Mouse (Mus musculus): ENCODE measurements around the gene Gm20696.

Gene Gm20696

DNA sequence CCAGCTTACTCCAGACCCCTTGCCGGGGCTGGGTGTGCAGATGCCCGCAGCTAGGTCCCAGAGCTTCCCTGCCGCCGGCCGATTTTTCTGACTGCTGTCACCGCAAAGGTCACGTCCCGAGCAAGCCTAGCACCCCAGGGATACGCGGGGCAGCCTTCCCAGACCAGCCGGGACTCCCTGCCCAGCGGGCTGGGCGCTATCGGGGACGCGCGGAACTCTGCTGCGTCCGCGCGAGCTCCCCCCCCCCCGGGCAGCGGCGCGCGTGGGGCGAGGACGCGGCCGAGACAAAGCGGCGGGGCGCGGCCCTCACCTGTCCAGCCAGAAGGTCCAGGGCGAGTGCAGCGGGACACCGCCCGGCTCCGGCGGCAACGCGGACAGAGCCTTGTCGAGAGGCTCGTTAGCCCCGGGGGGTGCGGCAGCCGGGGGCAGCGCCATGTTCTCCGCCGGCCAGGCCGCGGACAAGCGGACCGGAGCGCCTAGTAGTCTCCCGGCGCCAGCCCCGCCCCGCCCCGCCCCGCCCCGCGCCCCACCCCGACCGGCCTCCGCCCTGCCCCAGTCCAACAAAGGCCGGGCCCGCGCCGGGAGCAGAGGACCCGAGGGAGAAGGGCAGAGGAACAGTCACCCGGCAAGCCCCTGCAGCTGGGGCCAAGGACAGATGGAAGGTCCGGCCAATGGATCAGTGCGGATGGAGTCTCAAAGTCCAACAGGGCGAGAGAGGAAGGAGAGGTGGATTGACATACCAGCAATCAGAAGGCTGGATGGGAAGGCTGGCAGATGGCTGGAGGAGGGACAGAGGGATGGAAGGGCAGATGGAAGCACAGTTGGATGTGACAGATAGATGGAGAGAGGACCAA lies at the start of gene Gm20696, which contains the start of gene Eif4e3:
TSS of gene Gm20696 (minus strand) at position 480 of the 854 bp plus-strand sequence.
TSS of gene Eif4e3 (minus strand) at position 454 of the 854 bp plus-strand sequence.
- peak; percentile 60 to 79 for DNase-seq (ENCODE audit: low spot score in 2 of 2)

DNA sequence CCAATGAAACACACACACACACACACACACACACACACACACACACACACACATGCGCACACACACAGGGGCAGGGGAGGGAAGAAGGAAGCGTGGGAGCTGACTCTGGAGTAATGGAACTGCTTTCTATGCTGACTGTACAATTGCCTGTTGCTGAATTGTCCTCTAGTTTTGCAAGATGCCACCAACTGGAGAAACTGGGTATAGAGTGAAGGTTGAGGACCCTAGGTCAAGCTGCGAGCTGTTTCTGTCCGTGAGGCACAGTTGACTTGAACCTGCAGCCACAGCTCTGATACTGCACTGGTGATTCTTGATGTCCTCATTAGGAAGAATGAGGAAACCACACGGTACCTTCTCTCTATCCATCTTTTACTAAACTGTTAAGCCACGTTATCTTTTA lies 49.3 kb upstream of the Gm20696 start:
- no peak for DNase-seq (ENCODE audit: low spot score in 2 of 2)

DNA sequence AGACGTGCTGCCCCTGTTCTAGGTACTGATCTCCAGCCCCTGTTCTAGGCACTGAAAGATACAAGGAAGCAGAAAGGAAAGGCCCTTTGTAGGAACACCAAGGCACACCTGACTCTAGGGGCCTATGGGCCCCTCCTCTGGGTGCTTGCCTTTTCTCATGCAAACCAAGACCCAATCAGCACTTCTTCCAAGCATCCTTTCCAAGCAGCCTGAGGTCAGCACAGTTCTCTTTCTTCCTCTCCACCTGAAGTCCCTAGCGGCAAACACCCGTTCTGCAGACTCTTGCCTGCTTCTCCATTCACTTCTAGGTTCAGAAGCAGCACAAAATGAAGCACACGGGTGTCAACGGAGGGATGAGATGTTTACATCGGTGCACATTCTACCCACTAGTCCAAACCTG lies 48.6 kb upstream of the Gm20696 start:
- DNase-seq (ENCODE audit: low spot score in 2 of 2) = no peak

DNA sequence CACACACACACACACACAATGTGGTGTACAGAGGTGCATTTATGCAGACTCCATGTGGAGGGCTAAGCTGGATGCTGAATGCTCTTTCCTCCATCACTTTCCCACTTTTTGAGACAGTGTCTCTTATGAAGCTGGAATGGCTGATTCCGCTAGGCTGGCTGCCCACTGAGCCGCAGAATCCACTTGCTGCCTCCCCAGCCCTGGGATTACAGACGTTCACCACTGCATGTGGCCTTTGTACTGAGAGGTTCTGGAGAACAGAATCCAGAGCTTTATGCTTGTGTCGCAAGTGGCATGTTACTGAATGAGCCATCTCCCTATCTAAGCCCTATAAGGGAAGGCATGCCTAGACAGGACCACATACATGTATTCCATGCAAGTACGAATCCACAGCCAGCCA lies 46.7 kb upstream of the Gm20696 start:
- DNase-seq (ENCODE audit: low spot score in 2 of 2) = no peak

DNA sequence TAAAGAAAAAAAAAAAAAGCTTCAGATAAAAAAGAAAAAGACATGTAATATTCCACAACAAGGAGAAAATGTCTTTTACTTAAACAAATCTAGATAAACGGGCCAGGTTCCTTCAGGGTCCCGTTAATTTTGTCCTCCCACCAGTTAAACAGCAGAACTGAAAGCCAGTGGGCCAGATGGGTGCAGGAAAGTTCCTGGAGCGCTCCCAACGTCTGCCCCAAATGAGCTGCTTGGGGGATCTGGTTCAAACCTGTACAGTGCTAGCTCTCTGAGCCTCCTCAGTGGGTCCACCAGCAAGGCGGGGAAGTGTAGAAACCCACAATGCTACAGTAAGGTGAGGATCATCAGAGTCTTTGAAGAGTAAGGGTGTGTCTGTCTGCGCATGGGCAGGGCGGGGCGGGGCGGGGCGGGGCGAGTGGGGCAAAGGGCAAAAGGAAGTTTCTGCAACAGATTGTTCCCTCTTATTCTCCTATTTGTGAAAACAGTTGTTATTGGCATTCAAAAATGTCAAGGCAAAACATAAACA lies 45.0 kb upstream of the Gm20696 start:
- no peak for DNase-seq (ENCODE audit: low spot score in 2 of 2)

DNA sequence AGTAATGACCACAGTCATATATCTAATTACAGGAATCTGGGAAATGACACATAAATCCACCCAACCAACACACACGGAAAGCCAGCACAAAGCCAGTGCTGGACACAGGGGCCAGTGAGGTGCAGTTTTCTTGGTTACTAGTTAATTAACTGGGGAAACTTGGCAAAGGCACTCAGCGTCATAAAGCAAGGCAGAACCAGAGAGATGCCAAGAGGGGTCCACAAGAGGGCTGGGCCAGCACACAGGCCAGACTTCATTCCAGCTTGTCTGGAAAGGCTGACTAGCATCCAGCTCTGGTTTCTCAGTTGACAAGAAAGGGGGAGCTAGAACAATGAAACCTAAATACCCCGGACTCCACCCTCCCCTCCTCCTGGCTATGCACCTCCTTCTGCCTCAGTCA lies 33.9 kb upstream of the Gm20696 start:
- DNase-seq (ENCODE audit: low spot score in 2 of 2) = no peak

DNA sequence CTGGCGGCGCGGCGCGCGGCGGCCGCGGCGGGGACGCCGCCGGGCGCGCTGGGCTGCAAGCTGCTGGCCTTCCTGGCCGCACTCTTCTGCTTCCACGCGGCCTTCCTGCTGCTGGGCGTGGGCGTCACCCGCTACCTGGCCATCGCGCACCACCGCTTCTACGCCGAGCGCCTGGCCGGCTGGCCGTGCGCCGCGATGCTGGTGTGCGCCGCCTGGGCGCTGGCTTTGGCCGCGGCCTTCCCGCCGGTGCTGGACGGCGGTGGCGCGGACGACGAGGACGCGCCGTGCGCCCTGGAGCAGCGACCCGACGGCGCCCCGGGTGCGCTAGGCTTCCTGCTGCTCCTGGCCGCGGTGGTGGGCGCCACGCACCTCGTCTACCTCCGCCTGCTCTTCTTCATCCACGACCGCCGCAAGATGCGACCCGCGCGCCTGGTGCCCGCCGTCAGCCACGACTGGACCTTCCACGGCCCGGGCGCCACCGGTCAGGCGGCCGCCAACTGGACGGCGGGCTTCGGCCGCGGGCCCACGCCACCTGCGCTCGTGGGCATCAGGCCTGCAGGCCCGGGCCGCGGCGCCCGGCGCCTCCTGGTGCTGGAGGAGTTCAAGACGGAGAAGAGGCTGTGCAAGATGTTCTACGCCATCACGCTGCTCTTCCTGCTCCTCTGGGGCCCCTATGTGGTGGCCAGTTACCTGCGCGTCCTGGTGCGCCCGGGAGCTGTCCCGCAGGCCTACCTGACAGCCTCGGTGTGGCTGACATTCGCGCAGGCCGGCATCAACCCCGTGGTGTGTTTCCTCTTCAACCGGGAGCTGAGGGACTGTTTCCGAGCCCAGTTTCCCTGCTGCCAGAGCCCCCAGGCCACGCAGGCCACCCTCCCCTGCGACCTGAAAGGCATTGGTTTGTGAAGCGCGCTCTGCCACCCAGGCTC lies 26.6 kb upstream of the Gm20696 start:
- DNase-seq (ENCODE audit: low spot score in 2 of 2) = no peak

DNA sequence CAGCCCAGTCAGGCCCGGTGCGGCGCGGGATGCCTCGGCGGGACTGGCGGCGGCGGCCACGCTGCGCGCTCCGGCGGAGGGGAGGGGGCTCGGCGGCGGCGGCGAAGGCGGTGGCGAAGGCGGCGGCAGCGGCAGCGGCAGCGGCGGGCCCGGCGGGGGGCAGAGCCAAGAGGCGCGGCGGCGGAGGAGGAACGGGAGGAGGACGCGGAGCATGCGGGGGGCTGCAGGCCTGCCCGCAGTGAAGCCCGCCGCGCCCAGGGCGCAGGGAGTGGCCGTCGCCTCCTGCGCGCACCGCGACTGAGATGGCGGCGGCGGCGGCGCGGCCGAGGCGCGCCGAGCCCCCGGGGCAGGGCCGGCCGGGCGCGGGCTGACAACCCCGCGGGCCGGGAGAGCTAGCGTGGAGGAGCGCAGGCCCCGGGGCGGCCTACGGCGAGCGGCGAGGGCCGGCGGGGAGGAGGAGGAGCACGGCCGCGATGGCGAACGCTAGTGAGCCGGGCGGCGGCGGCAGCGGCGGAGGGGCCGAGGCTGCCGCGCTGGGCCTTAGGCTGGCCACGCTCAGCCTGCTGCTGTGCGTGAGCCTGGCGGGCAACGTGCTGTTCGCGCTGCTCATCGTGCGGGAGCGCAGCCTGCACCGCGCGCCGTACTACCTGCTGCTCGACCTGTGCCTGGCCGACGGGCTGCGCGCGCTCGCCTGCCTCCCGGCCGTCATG lies 25.8 kb upstream of the Gm20696 start, which contains the start of gene Gpr27:
TSS of gene Gpr27 (plus strand) at position 474 of the 710 bp plus-strand sequence.
- no peak for DNase-seq (ENCODE audit: low spot score in 2 of 2)

DNA sequence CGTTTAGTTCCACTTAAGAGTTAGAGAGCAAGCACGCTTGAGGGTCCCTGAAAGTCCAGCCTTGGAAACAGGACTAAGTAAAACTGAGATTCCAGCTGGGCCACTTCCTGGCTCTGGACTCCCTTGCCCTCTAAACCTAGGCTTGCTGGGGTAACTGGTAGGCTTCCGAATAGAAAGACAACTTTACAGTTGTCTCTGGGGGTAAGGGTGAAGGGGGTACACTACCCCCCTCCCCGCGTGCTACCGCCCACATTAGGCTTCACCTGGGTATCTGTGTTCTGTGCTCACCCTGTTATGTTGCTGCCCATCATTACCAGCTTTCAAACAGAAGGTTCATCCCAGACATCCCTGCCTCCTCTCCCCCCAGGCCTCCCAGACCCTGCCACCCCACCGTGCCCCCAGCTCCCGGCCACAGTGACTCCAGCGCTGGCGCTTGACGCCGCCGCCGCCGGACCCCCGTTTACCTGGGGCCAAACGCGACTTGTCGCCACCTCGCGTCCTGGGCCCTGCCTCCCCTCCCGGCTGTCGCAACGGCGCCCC lies 25.1 kb upstream of the Gm20696 start:
- no peak for DNase-seq (ENCODE audit: low spot score in 2 of 2)

DNA sequence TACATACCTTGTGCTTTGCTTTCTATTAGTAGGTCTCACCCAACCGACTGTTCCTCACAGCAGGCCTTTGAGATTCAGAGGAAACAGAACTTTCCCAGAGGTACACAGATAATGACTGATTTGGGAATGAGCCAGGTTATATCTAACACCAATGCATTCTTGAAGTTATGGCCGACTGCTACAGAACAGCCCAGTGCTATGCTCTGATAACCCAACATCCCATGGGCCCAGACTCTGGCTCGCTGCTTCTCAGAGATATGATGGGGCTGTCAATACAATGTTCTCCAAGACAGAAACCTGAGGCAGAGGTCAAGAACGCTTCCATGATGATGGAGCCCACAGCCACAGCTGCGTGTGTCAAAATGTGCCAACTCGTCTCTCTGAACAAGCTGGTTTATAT lies 21.9 kb upstream of the Gm20696 start:
- no peak for DNase-seq (ENCODE audit: low spot score in 2 of 2)

DNA sequence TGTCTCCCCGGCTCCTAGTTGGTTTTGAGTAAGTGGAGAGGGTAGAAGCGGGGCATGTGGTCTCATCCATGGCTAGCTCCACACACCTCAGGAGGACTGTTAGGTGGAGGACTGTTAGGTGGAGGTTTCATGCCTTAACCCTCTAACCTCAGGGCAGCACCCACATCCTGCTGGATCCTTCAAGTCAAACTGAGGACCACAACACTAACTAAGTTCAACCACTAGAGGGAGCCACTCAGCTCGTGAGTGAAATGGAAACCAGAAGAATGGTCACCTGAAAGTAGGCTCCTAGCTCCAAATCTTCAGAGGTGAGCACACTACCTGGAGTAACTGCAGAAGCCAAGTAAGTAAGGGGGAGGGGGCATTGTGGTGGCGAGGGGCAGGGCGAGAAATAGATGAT lies 18.3 kb upstream of the Gm20696 start:
- no peak for DNase-seq (ENCODE audit: low spot score in 2 of 2)

DNA sequence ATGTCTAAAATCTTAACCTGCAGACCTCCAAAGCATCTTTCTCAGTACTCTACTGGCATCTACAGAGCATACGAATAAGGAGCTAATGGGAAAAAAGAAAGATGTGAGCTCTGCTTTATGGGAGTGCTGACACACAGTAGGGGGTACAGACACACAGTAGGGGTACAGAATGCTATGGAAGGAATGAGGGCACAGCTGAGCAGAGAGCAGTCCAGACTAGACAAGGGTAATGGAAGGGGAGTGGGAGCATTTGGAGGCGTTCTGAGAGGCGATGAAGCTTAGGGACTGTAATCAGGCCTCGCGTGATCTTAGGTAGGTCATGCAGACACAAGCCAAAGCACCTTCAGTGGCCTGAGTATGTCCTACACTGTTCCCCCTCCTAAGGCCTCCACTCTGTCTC lies 17.4 kb upstream of the Gm20696 start:
- no peak for DNase-seq (ENCODE audit: low spot score in 2 of 2)

DNA sequence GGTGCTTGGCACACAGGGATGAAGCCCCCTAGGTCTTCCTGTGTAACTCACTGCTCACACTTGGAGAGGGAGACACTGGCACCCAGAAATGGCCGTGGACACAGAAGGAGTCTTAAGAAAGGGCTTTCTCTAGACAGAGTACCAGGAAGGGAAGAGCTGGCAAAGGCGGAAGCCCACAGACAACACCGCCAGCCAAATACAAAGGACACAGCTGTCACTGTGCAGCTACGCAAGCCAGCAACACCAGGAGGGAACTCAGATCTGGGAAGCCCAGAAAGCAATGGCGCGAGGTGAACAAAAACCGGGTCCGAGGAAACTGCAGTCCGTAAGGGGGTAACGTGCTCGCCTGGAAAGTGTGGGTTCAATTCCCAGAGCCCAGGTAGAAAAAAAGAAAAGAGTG lies 11.5 kb upstream of the Gm20696 start:
- DNase-seq (ENCODE audit: low spot score in 2 of 2) = no peak

DNA sequence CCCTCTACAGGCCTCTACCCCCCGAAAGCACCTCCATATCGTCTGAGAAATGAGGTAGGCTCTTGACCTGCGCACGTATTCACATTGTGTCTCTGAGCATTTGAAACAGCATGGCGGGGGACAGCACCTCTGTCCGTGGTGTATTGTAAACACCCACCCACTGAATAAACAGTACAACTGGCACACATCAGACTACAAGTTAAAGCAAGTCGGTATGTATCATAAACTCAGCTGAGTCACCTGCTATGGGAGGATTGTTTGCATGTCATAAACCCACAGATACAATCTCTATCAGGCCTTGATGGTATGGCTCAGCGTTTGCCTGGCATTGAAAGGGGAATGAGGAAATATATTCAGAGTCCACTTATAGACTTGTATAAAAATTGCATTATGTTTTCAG lies 10.7 kb upstream of the Gm20696 start:
- DNase-seq (ENCODE audit: low spot score in 2 of 2) = no peak

DNA sequence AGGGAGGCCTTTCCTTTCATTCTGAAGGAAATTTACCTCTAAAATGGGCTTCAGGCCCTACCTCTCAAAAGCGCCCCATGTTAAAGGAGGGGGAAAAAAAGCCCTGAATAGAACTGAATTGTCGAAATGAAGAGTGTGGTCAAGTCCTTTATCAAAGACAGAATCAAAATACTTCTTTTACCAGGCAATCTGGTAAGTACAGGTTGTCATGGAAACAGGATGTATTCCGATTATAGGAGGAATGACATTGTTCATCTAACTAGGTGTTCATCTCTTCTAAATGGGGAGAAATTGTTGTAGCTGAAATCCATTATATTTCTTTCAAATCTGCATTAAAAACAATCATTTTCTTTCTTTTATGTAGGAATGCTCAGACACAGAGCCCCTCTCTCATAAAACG lies 7.9 kb upstream of the Gm20696 start:
- no peak for DNase-seq (ENCODE audit: low spot score in 2 of 2)

DNA sequence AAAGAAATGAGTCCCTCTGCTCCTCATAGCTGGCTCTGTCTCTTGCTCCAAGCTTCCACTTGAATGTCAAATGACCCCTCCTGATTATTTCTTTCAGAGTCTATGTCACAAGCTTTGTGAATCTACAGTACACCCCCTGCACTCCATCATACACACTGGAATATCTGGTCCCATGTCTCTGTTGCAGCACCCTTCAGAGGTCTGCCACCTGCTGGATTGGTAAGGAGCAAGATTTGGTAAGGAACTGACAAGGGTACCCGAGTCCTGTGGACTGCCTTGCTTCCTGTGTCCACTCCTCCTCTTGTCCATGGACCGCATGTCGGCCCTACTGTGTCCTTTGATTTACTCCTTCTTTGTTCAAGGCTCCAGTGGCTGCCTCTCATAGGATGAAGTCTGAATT lies 5.2 kb upstream of the Gm20696 start:
- DNase-seq (ENCODE audit: low spot score in 2 of 2) = no peak

DNA sequence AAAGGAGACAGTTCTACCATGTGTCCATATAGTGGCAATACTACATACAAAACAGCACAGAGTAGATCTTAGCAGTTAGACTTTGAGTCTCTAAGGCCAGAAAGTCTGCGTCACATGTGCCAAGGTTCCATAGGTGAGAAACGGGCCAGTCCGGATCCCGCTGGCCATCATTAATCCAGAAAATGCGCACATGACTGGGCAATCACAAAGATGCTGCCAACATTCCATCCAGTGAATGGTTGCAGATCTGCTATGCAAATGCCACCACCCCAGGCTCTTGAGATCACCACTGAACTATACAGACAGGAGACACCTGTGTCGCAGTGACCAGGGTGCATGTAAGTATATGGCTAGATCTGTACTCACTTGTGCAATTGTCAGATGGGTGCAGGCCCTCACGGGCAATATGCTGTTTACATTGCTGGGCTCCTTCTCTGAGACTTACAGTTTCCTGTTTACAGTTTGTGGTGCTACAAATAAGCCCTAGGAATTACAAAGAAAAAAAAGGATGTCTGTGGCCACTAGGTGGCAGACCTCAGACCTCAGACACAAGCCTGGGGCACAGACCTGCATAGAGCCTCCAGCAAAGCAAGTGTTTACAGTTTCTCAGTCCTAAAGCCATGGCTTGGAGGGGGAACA lies 4.0 kb upstream of the Gm20696 start:
- DNase-seq (ENCODE audit: low spot score in 2 of 2) = peak in 1 of 2 experiments; percentile 44

DNA sequence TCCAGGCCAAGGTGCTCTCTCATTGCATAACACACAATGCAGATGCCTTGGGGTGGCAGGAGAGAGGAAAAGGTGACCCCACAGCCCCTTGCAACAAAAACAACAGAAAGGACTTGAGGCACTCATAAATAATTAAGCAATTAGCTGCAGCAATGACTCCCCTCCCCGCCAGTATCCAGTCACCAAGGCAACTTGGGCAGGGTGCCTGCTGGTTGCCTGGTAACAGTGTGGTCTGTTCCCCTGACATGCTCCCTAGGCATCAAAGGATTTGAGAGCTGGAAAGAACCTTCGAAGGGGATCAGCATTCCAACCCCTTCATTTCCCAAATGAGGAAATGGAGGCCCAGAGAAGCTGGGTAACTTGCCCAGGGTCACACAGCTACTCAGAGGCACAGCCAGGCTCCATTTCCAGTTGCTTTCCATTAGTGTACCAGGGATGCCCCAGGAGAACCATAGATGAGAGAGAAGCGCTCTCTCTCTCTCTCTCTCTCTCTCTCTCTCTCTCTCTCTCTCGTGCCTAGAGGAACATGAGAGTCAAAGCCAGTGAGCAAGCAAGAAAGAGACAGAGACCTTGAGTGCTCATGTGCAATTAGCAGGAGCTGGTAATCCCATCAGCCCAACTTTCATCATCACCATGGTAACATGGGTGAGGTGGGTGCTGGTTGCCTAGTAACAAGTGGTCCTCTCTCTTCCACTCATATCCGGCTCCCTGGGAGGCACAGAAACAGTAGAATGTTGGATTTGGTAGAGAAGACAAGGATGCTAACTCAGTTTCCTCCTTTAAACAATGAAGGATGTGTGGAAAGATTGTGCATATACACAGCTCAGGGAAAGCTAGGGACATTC lies 3.1 kb upstream of the Gm20696 start:
- DNase-seq (ENCODE audit: low spot score in 2 of 2) = no peak

DNA sequence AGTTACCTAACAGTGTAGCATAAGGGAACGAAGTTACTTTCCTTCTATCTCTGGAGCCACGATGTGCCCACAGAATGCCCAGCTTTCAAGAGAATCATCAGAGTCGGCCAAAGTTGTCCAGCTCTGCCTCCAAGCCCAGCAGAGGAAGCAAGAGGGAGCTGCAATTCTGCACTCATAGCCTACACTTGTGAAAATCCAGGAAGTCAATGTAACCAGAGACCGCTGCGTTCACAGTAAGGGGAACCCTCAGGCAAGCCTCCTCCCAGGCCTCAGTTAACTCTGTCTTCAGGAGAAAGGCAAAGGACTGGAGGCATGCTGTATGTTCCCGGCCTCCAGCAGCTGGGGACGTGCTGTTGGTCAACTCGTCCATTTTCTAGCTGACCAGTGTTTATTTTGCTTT lies 693 bp upstream of the Gm20696 start:
- DNase-seq (ENCODE audit: low spot score in 2 of 2) = peak in 1 of 2 experiments; percentile 23
